Mouse (Mus musculus) skeletal muscle tissue, adult 2 months (tissue): ENCODE data around the gene Lrp10.

ENCODE experiments used
- DNase-seq: peaks from one replicate; pipeline ENCODE4 v3.0.0-alpha.2; 2012; ENCODE audit warnings: low read depth, low spot score

The Lrp10 gene

GRCm38 (mm10) chr14:54475941-54476844, 12.3 kb downstream of the Lrp10 start, which contains the start of gene Rem2:
Gene Rem2, plus strand, starts transcription at chr14:54476100.
- no peak for DNase-seq

- no peak for DNase-seq
Measured at GRCm38 (mm10) chr14:54477172-54477909, 13.4 kb downstream of the Lrp10 start.

- DNase-seq, result no peak
Measured at GRCm38 (mm10) chr14:54479451-54479920, 15.5 kb downstream of the Lrp10 start.

GRCm38 (mm10) chr14:54480673-54481072, 16.7 kb downstream of the Lrp10 start:
- DNase-seq, result no peak

GRCm38 (mm10) chr14:54481402-54481801, 17.5 kb downstream of the Lrp10 start:
- DNase-seq, result no peak

- no peak for DNase-seq
Measured at GRCm38 (mm10) chr14:54482498-54482897, 18.6 kb downstream of the Lrp10 start.

- DNase-seq, result no peak
Measured at GRCm38 (mm10) chr14:54485899-54486298, 22.0 kb downstream of the Lrp10 start.

GRCm38 (mm10) chr14:54487732-54488131, 23.8 kb downstream of the Lrp10 start:
- DNase-seq, result no peak

- DNase-seq, result no peak
Measured at GRCm38 (mm10) chr14:54488350-54488749, 24.4 kb downstream of the Lrp10 start.

- no peak for DNase-seq
Measured at GRCm38 (mm10) chr14:54492345-54493131, 28.6 kb downstream of the Lrp10 start.

GRCm38 (mm10) chr14:54493236-54493635, 29.3 kb downstream of the Lrp10 start:
- no peak for DNase-seq

- peak; percentile 45 for DNase-seq
Measured at GRCm38 (mm10) chr14:54494234-54494633, 30.3 kb downstream of the Lrp10 start.

- DNase-seq, result no peak
Measured at GRCm38 (mm10) chr14:54496706-54497105, 32.8 kb downstream of the Lrp10 start.

- no peak for DNase-seq
Measured at GRCm38 (mm10) chr14:54499330-54499729, 35.4 kb downstream of the Lrp10 start.

GRCm38 (mm10) chr14:54501365-54501764, 37.4 kb downstream of the Lrp10 start:
- DNase-seq, result no peak

GRCm38 (mm10) chr14:54503092-54503491, 39.2 kb downstream of the Lrp10 start:
- no peak for DNase-seq

- DNase-seq, result no peak
Measured at GRCm38 (mm10) chr14:54509774-54510173, 45.8 kb downstream of the Lrp10 start.

- no peak for DNase-seq
Measured at GRCm38 (mm10) chr14:54516710-54517310, 52.9 kb downstream of the Lrp10 start.
